Mouse (Mus musculus): Measurements from ENCODE around the gene Cpeb2.

DNA sequence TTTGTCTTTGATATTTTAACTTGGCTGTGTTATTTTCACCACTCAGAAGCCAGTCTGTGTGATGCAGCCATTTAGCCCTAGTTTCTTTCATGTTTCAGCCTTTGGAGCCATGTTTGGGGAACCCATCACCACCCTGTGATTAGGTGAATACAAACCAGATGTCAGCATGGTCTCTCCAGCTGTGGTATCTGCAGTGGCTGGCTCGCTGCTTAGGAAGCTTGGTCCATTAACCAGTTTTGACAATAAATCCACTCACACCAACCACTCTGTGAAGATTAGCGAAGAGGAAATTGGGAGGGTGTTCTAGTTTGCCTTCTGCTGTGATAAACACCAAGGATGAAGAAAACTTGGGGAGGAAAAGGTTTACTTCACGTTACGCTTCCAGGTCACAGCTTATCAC, 92.6 kb downstream of the Cpeb2 start:
- TF ChIP-seq CTCF (conservative IDR thresholded peaks at IDR 0.05 in 1 of 2, IDR thresholded peaks at IDR 0.05 in 1 of 2; ENCODE audit: low read depth in 2 of 2, low read length in 2 of 2) (no peak), ZNF384 (IDR thresholded peaks at IDR 0.05; ENCODE audit: low read depth, low read length) (no peak), JUND (conservative IDR thresholded peaks at IDR 0.05; ENCODE audit: low read depth, low read length) (no peak), RCOR1 (conservative IDR thresholded peaks at IDR 0.05; ENCODE audit: low read depth, low read length) (no peak), CHD2 (IDR thresholded peaks at IDR 0.05; ENCODE audit: low read length) (no peak)
